Mouse (Mus musculus) neural tube, embryonic 14.5 days (tissue): ENCODE measurements at regions not wholly inside any gene's neighbourhood (a gene's known extent, or its start where the extent isn't known, plus 50 kb on each side); places are given as distances from the start of the nearest gene placed in this dataset.

Experiments
- ATAC-seq: fragments of 200-750 bp; cut with Nextera tagmentation; 2 replicates; pipeline ENCODE4 v1.8.0; 2017; ENCODE audit warnings: low read depth, mild to moderate bottlenecking, moderate TSS enrichment, moderate library complexity
- H3K27ac ChIP-seq: fragments of 300-500 bp; sonication (generic); 2 replicates; pipeline ENCODE4 v1.5.1; 2014; ENCODE audit warnings: low read depth, mild to moderate bottlenecking, control low read depth, low read length, moderate library complexity, mixed read lengths
- H3K27me3 ChIP-seq: fragments of 300-500 bp; sonication (generic); 2 replicates; pipeline ENCODE4 v1.6.1; 2014; ENCODE audit warnings: low read length; ENCODE audit not compliant: control insufficient read depth, insufficient read depth
- H3K36me3 ChIP-seq: fragments of 300-500 bp; sonication (generic); 2 replicates; pipeline ENCODE4 v1.6.1; 2014; ENCODE audit warnings: low read length, mixed read lengths; ENCODE audit not compliant: control insufficient read depth, insufficient read depth
- H3K4me1 ChIP-seq: fragments of 300-500 bp; sonication (generic); 2 replicates; pipeline ENCODE4 v1.6.1; 2014; ENCODE audit warnings: low read length; ENCODE audit not compliant: control insufficient read depth, insufficient read depth
- H3K4me2 ChIP-seq: fragments of 300-500 bp; sonication (generic); 2 replicates; pipeline ENCODE4 v1.6.1; 2014; ENCODE audit warnings: mild to moderate bottlenecking, low read depth, low read length, control low read depth
- H3K4me3 ChIP-seq: fragments of 300-500 bp; sonication (generic); 2 replicates; pipeline ENCODE4 v1.5.1; 2014; ENCODE audit warnings: low read depth, low read length, control low read depth, mixed read lengths
- H3K9ac ChIP-seq: fragments of 300-500 bp; sonication (generic); replicated peaks from 2 replicates; pipeline ENCODE4 v1.6.1; 2014; ENCODE audit warnings: low read depth, mild to moderate bottlenecking, control low read depth, low read length, mixed read lengths
- H3K9me3 ChIP-seq: fragments of 300-500 bp; sonication (generic); 2 replicates; pipeline ENCODE4 v1.6.1; 2016; ENCODE audit warnings: low read length; ENCODE audit not compliant: control insufficient read depth
- WGBS: fragments of 180-500 bp; shearing (Covaris S2); extraction: QIAGEN DNeasy Blood & Tissue Kit; methylation state at CpG from one replicate; pipeline ENCODE4 v1.1.7; 2014; 5-methylcytosine and 5-hydroxymethylcytosine counted together

DNA sequence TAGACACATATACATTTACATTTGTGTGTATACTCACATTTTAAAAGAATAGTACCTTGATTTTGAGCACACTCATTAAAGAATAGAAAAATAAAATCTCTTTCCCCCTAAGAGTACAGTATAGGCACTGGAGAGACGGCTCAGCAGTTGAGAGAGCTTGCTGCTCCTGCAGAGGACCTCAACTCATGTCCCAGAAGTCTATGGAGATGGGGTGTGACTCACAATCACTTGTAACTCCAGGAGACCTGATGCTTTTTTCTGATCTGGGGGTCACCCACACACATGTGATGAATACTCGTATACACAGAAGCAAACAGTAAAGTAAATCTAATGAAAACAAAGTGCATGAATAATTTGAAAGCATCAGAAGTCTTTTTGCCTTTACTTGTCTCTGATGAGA, 129.5 kb upstream of the Peli1 start:
- H3K27me3 ChIP-seq: no peaks in the 10 kb centered on the region
- no peak overlapping the region for H3K4me3 ChIP-seq
- H3K9me3 ChIP-seq: no peaks in the 10 kb centered on the region
- no peak for ATAC-seq
- no peak overlapping the region for H3K9ac ChIP-seq
- no peaks in the 10 kb centered on the region for H3K36me3 ChIP-seq
- H3K4me2 ChIP-seq: no peak overlapping the region
- no peak overlapping the region for H3K27ac ChIP-seq
- WGBS: 87% methylated on average over 2 of the region's 2 CpGs
- H3K4me1 ChIP-seq: no peaks in the 10 kb centered on the region

DNA sequence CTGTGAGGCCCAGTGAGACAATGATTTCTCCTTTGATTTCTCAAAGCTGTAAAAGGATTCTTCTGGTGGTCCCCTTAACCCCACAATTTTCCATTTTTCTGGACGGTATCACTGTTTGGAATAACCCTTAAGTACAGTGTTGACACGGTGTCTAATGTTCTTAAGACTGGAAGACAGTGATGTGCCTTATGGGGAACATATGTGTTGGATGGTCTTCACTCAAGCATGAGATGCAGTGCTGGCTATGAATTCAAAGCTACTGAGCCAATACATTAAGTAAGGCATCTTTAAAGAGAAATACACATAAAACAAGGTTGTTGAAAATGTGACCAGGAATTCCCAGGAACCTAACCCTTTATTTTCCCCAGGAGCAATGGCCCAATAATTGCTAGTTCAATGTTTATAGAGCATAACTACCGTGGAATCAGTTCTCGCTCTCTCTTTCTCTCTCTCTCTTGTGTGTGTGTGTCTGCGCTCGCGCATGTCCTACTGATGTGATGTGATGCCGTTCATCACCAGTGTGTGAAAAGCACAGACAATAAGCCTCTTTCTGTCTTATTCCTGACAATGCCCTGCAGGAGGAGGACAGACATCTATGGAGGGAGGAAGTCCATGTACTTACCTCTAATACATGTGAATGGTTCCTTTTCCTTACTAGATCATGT, 125.4 kb upstream of the Peli1 start:
- H3K27ac ChIP-seq: no peak overlapping the region
- no peak overlapping the region for H3K4me2 ChIP-seq
- peak; percentile 31; the same call in 1 of the 2 replicates for ATAC-seq
- 38% methylated on average over 8 of the region's 8 CpGs for WGBS
- no peak overlapping the region for H3K4me3 ChIP-seq
- H3K27me3 ChIP-seq: no peaks in the 10 kb centered on the region
- H3K9me3 ChIP-seq: no peaks in the 10 kb centered on the region
- no peaks in the 10 kb centered on the region for H3K4me1 ChIP-seq
- H3K9ac ChIP-seq: no peak overlapping the region
- no peaks in the 10 kb centered on the region for H3K36me3 ChIP-seq

DNA sequence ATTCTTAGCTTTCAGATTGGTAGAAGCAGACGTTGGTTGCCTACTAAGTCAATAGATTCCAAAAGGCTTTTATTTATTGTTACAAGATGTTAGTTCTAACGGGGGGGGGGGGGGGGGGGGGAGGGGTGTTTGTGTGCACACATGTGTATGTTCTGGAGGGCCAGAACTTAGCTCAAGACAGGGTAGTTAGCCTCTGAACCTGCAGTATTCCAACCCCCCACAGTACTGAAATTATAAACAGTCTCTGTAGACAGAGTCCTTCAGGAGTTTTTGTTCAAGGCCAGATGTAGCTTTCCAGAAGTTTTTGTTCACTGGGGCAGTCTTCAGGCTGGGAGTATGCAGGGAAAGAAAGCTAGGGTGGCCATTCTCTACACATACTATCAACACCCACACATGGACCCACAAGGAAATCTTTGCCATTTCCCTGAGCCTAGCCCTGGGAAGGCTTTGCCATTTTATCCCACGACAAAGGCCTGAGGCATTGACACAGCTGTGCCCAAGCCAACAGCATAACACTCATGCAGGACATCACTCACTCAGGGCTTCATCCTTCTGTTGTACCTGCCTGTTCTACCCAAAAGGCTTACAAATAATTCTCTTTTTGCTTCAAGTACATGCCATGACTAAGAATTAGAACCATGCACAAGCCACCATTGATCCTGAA, 123.6 kb upstream of the Peli1 start:
- no peaks in the 10 kb centered on the region for H3K36me3 ChIP-seq
- WGBS: 19% methylated on average over 2 of the region's 3 CpGs
- no peaks in the 10 kb centered on the region for H3K27me3 ChIP-seq
- no peak for ATAC-seq
- no peaks in the 10 kb centered on the region for H3K4me1 ChIP-seq
- no peaks in the 10 kb centered on the region for H3K9me3 ChIP-seq
- no peak overlapping the region for H3K4me2 ChIP-seq
- H3K4me3 ChIP-seq: no peak overlapping the region
- no peak overlapping the region for H3K27ac ChIP-seq
- no peak overlapping the region for H3K9ac ChIP-seq

DNA sequence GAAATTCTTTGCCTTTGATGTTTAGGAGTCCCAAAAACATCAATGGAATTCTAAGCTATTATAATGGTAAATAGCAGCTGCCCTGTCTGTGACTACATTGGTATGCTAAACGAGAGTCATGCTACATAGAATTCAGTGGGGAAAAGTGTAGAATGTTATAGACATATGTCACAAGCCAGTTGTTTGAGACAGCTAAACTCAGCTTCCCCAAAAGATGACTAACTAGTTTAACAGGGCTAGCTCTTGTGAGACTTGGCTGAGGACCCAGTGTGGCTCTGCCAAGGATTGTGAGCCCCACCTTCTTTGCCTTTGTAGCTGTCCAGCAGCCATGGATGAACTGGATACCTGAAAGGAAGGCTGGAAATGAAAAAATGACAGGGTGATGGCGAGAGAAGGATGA, 122.8 kb upstream of the Peli1 start:
- no peak overlapping the region for H3K27ac ChIP-seq
- H3K4me1 ChIP-seq: no peaks in the 10 kb centered on the region
- H3K9me3 ChIP-seq: no peaks in the 10 kb centered on the region
- no peak overlapping the region for H3K9ac ChIP-seq
- no peak for ATAC-seq
- H3K4me3 ChIP-seq: no peak overlapping the region
- no peak overlapping the region for H3K4me2 ChIP-seq
- 50% methylated on average over 2 of the region's 2 CpGs for WGBS
- no peaks in the 10 kb centered on the region for H3K27me3 ChIP-seq
- no peaks in the 10 kb centered on the region for H3K36me3 ChIP-seq

DNA sequence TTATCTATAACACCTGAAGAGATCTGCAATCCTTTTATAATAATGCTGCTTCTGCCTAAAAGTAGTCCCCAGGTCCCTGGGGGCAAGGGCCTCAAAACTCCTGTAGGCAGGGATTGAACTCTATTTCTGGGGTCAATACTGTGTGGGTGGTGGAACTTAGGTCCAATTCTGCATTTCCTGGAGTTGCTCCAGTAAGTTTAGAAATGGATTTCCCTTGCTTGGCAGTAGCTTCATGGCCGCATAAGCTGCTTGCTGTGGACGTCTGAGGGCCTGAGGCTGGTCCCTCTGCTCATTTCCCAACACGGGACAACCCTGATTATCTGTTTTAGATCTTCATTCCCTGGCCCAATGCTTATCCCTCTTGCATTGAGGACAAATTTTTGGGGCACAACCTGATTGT, 118.0 kb upstream of the Peli1 start:
- H3K27ac ChIP-seq: no peak overlapping the region
- no peaks in the 10 kb centered on the region for H3K27me3 ChIP-seq
- no peak overlapping the region for H3K9ac ChIP-seq
- H3K9me3 ChIP-seq: no peaks in the 10 kb centered on the region
- ATAC-seq: no peak
- WGBS: 92% methylated on average over 3 of the region's 3 CpGs
- H3K4me1 ChIP-seq: no peaks in the 10 kb centered on the region
- H3K4me3 ChIP-seq: no peak overlapping the region
- no peak overlapping the region for H3K4me2 ChIP-seq
- H3K36me3 ChIP-seq: no peaks in the 10 kb centered on the region

DNA sequence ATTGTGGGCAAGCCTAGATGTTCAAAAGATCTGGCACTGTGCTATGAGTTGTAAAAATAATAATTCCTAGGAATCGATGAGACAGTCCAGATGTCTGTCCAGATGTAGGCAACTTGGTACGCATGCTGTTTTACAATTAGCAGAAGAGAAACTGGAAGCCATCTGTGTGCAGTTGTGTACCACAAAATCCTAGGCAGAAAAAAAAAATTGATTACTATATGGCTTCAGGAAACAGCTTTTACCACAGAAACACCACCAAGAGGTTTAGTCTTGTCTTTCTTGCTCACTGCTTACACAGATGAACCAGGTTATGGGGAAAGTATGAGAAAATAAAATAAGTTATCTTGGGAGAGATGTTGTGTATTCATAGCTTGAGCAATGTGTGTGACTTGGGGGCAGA, 109.5 kb upstream of the Peli1 start:
- Histone ChIP-seq H3K27me3 (no peaks in the 10 kb centered on the region), H3K4me3 (no peak overlapping the region), H3K4me1 (no peaks in the 10 kb centered on the region), H3K4me2 (no peak overlapping the region), H3K9me3 (no peaks in the 10 kb centered on the region), H3K9ac (no peak overlapping the region), H3K27ac (no peak overlapping the region), H3K36me3 (no peaks in the 10 kb centered on the region)
- ATAC-seq: no peak
- WGBS: 85% methylated on average over 2 of the region's 2 CpGs

DNA sequence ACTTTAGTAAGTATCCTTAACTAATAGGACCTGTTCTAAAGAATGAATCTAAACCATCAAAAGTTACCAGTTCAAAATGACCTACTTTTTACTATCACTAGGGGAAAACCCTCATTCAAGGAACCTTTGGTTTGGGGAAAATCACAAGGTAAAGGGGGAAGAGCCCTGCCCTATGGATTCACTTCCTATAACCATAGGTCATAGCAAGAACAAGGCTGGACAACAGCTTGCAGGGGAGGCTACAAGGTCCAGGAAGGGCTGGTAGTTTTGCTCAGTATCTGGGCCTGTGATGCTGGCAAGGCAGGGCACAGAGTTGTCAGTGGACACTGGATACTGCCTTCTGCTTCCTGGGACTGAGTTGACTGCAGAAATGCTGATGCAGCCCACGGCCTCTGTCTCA, 109.1 kb upstream of the Peli1 start:
- Histone ChIP-seq H3K27me3 (no peaks in the 10 kb centered on the region), H3K4me3 (no peak overlapping the region), H3K9me3 (no peaks in the 10 kb centered on the region), H3K4me1 (no peaks in the 10 kb centered on the region), H3K27ac (no peak overlapping the region), H3K4me2 (no peak overlapping the region), H3K36me3 (no peaks in the 10 kb centered on the region), H3K9ac (no peak overlapping the region)
- 59% methylated on average over 1 of the region's 1 CpGs for WGBS
- ATAC-seq: no peak

DNA sequence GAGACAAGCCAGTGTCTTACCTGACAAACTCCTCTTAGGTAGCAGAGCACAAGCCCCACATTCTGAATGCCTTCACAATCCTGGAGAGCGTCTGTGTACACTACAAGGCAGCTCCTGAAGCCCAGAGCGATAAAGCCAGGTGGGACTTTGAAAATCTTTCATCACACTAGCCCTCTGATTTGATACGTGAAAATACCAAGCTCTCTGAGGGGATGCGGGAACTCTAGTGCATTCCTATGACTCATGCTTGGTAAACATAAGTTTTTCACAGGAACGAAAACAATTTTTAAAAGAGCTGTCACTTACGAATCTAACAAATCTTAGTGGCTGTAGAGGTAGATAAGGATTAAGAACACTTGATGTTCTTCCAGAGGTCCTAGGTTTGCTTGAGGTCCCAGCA, 108.6 kb upstream of the Peli1 start:
- WGBS: 89% methylated on average over 6 of the region's 6 CpGs
- no peak overlapping the region for H3K4me2 ChIP-seq

DNA sequence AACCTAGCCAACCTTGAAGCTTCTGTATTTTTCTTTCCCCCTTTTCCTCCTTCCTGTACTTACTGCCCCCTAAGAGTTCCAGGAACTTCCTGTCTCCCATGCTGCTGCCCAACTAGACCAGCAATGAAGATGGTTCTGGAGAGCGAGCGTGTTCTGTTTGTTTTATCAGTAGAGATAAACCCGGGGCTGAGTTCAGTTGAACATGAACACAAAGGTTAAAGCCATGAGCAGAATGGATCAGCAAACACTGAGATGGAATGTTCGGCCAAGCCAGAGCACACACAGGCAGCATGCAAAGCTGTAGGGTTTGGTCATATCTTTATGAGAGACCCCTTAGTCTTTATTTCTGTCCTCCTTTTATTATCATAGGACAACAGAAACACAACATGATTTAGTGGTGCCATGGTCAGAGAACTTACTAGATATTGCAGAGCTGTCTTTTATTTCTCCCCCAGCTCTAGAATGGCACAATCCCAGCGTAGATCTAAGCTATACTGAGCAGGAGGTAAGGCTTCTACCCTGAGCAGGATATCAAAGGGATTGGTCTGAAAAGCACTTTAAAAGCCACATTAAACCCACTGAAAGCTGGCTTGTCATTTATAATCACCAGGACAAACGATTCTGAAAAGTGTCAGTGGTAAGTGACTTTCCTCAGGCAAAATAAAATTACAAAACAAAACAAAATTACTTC, 105.9 kb upstream of the Peli1 start:
- 0 out of 2 replicates have a peak, but pooled peaks cover 2% of the 10 kb centered on the region for H3K4me1 ChIP-seq
- no peaks in the 10 kb centered on the region for H3K27me3 ChIP-seq
- no peak for ATAC-seq
- no peaks in the 10 kb centered on the region for H3K9me3 ChIP-seq
- no peak overlapping the region for H3K27ac ChIP-seq
- H3K4me3 ChIP-seq: no peak overlapping the region
- 59% methylated on average over 6 of the region's 6 CpGs for WGBS
- no peak overlapping the region for H3K9ac ChIP-seq
- H3K36me3 ChIP-seq: no peaks in the 10 kb centered on the region
- no peak overlapping the region for H3K4me2 ChIP-seq

More for the DNA sequence above, 108.6 kb upstream of the Peli1 start:
- Histone ChIP-seq H3K4me1 (no peaks in the 10 kb centered on the region), H3K27me3 (no peaks in the 10 kb centered on the region), H3K9me3 (no peaks in the 10 kb centered on the region), H3K4me3 (no peak overlapping the region), H3K9ac (no peak overlapping the region), H3K27ac (no peak overlapping the region), H3K36me3 (no peaks in the 10 kb centered on the region)
- no peak for ATAC-seq
